Mouse (Mus musculus) MEL-GATA-1-ER (cell line): ENCODE data around the gene Sparcl1.

Source experiments
- DNase-seq: peaks from one replicate; pipeline ENCODE4 v3.0.0-alpha.2; 2012; ENCODE audit warnings: low read depth; ENCODE audit errors: extremely low read depth

Gene Sparcl1

DNA sequence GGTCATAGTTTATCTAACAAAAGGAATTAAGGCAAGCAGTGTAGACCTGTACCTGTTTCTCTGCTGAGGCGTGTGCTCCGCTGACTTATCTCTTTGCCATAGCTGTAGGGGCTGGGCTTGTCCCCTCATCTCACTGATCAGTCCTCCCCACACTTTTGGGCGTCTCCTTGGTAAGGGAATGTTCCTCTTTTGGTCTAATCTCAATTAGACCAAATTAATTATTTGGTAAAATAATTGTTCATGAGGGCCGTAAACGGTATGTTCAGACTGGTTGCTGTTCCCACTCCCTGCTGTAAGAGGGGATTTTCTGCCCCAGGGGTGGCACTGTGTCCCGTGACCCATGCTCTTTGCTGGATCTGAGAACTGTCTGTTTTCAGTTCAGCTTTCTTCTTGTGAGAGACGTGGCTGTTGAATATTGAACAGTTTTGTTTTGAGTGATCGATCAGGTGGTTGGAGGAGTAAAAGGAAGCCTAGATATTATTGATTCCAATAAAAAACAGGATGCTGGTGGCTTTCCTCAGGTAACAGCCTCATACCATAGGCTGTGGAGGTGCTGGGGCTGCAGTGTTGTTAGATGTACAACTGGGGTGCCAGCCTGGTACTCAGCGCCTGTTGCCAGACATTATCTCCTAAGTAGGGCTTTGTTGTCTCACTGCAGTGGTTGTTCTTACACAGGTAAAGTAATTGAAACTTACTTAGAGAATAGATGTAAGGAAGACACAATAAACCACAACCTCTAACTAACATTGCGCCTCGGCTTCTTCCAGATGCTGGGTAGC lies 50.6 kb downstream of the Sparcl1 start:
- peak; percentile 58 for DNase-seq

DNA sequence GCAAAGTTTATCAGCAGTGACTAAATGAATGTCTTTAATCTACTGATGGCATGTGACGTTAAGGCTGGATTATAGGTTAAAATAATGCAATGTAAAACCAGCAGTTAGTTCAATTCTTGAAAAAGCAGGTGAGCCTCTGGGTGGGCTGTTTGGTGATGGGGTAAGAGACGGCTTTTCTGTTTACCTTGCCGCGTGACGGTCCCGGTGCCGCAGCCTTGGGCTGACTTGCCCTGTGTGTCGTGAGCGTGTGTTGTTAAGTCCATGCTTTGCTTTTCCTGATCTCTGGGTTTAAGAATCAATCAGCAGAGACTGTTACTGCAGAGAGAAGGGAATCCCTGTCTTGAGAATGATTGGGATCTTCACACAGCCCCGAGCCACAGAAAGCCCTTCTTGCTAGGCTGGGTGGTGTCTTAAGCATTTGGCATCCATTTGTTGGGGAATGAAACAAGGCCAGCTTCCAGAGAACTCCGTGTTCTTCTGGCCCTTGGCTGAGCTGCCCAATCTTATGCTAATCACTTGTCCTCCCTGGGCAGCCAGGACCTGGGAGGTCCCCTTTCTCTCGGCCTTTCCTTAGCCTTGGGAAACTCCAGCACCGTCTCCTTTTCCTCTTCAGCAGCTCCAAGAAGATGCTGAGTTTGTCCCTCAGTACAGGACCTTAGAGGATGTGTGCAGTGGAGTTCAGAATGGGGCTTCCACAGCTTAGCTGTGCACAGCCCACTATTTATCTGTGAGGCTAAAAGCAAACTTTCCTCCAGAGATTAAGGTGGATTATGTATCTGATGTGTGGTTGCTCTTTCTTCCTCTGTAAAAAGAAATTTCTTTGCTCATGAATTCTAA lies 51.4 kb downstream of the Sparcl1 start:
- DNase-seq = no peak

DNA sequence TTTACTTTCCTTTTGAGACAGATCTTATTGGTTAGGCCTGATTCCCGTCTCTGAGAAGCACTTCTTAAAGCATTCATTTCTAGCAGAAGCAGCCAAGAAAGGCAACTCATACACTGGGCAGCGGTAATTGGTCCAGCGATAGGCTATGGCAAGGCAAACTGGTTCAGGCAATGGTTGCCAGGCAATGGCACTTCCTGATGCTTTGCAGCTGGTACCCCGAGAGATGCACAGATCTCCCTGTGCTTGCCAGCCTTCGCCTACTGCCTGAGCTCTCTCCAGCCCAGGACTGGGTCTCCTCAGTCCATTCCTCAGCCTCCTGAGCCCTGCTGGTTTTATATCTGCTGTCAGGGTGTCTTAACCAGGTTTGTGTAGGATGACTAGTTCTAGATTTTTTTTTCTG lies 53.1 kb downstream of the Sparcl1 start:
- DNase-seq = no peak

GRCm38 (mm10) chr5:104059628-104060027 lies 53.9 kb downstream of the Sparcl1 start:
- no peak for DNase-seq

DNA sequence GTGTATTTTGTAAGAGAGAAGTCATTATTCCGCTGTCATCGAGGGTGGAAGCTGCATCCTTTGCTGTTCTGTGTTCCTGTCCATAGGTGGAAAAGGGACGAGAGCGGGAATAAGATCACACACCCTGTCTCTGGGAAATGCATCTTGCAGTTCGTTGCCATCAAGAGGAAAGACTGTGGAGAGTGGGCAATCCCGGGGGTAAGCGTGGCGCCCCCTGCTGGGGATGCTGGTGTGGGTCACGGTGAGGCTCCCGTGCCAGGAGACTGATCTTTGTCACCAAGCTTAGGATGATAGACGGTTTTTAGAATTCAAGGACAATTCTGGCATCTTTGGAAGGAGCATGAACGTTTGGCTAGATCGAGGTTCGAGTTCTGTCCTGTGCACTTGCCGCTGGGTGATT lies 55.5 kb downstream of the Sparcl1 start:
- DNase-seq = no peak

DNA sequence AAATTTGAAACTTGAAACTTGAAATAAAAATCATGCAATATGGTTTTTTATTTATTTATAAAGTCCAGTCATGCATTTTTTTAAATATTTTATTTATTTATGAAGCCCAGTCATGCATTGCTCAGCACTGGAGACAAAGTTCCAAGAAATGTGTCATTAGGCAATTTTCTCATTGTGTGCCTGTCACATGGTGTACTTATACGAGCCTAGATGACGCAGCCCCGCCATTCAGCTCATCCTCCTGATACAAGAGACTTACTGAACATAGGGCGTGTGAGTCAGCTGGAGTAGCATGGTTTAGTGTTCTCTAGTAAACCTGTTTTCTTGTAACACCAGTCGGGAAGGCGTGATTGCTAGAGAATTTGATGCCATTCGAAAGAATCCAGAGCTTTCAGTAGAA lies 57.2 kb downstream of the Sparcl1 start:
- no peak for DNase-seq

DNA sequence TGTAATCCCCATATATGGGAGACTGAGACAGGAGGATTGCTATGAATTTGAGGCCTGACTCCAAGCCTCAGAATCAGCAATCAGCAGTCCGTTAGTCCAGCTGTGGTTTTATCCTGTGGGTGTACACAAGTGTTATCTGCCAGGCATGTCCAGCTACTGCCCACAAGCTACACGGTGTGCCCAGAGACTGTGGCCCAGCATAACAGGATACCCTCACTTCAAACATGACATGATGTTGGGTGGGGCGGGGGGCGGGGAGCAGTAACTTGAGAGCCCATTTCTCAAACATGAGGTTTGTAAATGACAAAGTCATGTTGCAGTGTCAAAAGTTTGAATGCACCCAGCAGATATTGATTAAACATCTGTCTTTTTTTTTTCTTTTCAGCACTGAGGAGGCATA lies 57.7 kb downstream of the Sparcl1 start:
- no peak for DNase-seq

GRCm38 (mm10) chr5:104054938-104055337 lies 58.6 kb downstream of the Sparcl1 start:
- no peak for DNase-seq

DNA sequence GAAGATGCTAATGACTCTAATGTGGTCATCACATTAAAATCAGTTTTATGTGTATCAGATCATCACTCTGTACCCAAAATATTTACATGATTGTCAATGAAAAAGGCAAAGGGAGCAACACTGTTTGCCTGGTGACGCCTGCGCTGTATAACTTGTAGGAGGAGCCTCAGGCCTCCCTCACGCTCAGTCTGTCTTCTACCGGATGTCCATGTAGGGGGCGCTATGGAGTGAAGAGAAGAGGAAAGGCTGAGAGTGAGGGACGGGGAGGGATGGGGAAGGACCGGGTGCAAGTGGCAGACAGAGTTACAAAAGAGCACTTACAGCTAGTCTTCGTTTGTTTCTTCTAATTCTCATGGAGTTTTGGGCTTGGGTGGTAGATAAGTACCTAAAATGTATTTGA lies 60.6 kb downstream of the Sparcl1 start:
- no peak for DNase-seq

- no peak for DNase-seq
Measured at GRCm38 (mm10) chr5:104048139-104048538, 65.4 kb downstream of the Sparcl1 start.

DNA sequence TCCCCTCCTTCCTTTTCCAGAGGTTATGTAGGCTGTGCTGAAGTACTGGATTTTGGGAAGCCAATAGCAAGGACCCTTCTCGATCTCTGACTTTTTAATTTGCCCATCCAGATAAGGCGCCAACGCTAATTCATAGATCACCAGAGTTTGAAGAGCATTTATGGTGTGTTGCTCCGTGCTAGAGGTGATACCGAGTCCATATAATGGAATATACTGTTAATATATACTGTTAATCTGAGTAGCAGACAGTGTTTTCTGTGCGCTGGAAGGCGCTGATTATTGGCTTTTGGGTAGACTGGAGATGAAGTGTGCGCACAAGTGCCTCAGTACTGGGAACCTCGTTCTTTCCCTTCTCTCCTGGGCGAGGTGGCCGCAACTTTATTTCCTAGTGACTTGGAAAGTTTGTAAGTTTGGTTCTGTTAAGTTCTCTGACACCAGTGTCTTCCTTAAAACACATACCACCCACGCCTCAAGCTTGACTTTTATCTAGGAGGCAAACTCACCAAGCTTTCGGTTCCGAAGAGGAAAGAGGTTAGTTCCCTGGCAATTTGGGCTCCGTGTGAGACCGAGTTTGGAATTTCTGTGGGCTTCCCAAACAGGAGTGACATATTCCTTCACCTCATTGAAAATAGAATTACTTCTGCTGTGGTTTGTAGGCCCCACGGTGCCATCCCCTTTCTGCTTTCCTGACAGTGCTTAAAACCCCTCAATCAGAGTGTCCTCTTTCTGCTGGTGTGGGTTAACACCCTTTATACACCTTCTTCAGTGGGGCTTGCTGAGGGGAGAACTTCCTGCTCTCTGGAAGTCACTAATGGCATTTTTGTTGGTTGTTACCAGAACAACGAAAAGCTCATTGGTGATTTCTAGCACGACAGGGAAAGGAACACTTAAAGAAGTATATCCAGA lies 66.1 kb downstream of the Sparcl1 start:
- DNase-seq = peak; percentile 41

DNA sequence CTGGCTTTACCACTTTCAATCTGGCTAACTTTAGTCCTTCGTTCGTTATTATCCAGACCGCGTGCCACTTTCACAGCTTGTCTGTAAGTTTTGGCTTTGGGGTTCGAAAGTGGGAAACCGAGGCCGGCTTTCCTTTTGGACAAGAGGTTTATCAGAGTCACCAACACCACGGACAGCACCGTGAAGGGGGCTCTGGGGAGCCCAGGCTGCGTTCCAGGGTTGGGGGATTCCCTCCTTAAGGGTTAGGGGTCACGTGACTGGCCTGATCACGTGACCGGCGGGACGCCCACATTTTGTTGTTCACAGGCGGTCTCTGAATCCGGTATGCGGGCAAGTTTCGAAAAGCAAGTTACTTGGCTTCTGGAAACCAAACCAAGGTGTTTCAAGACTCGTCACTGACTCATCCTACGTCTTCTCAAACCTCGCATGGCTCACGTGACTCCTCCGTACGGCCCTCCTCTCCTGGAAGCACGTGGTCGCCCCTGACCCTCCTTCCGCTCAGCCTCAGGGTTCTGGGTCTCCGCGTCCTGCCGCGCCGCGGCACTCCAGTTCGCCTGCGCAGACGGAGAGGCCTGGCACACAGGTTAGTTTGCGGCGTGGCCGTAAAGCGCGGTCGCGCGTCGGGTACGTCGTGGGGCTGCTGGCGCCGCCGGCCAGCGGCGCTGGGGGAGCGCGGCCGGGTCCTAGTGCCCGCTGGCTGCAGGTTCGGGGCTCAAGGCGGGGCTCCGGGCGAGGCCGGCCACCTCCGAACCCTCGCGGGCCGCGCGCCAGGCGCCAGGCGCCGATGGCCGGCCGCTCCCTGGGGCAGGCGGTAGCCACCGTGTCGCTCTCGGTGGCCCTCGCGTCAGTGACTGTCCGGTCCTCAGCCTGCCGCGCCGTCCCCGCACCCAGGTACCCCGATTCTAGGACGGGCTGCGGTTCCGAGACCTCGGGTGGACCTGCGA lies 67.0 kb downstream of the Sparcl1 start, which contains the start of gene Nudt9:
Nudt9 (plus strand) TSS at position 51 of the 944 bp plus-strand sequence.
- peak; percentile 95 for DNase-seq

DNA sequence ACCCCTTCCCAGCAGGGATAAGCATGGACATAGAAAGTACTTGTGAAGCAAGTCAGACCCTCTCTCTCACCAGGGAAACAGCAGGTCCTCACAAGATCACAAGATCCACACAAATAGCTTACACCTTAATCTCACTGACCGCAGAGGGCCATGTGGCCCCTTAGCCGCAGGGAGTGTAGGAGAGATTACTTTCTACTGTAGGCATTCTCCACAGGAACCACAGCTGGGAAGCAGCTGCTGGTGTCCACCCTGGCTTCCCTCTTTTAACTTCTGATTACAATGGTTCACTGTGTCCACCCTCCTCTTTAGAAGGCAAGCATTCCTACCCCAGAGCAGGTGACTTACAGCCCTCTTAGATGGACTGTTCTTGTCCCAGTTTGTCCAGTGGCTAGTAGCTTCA lies 69.8 kb downstream of the Sparcl1 start:
- peak; percentile 38 for DNase-seq

DNA sequence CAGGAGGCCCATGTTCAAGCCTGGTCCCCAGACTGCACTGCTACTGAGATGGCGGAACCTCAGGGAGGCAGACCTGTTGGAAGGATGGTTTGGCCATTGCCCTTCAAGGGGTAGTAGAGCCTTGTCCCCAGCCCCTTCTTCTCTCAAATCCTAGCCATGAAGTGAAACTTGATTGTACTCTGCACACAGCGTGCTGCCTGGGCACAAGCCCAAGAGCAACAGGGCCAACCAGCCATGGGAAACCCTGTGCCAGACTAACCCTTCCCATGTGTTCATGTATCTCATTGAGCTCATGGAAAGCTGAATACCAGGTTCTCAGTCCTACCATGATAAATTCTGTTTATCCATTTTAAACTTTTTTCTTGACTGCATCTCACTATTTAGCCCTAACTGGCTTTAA lies 70.6 kb downstream of the Sparcl1 start:
- no peak for DNase-seq

DNA sequence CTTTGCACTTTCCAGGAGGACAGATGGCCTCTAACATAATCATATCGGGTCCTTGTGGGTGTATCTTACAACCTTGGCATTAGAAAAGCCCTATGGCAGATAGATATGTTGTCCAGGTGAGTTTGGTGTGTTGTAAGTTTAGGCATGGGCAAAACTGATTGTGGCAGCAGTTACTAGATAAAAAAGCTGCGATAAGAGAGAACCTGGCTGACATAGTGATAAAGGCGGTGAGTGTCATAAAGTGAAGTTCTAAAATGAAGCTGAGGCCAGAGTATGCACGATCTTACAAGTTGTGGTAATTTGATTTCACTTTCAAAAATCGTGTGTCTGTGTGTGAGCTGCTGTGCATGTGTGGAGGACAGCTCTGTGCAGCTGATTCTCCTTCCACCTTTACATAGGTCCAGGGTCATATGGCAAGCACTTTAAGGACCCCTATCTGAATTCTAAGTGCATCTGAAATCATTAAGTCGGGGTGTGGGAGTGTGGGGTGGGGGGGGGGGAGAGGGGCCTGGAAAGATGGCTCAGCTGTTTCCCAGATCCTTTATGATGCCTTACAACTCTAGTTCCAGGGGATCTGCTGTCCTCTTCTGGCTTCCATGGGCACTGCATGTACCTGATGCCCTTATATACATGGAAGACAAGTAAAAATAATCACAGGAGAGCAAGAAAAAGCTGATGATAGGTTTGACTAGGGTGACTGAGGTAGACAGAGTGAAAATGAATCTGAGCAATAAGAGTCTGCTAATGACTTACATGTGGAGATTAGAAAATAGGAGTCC lies 74.2 kb downstream of the Sparcl1 start:
- DNase-seq = no peak

GRCm38 (mm10) chr5:104036686-104037085 lies 76.8 kb downstream of the Sparcl1 start:
- DNase-seq = no peak

GRCm38 (mm10) chr5:104035824-104036223 lies 77.7 kb downstream of the Sparcl1 start:
- DNase-seq = no peak

DNA sequence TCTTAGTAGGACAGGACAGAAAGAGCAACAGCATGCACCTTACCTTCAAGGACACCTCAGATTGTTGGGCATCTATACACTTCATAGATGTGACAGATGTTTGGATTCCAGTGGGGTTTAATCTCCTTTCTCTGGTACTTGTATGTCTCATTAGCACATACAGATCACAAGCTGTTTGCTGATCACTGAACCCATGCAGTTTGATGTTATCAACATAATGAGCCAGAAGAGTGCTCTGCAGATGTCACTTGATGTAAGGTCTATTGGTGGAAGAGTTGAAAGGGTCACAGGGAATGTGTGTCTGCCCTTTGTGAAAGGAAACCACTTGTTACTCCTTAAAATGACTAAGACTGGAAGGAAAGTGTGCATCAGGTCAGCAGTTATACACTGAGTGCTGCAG lies 78.5 kb downstream of the Sparcl1 start:
- no peak for DNase-seq

GRCm38 (mm10) chr5:104032434-104033097 lies 81.0 kb downstream of the Sparcl1 start:
- DNase-seq = no peak
